Mouse (Mus musculus) A20 (cell line): Measurements from ENCODE around the gene Srpk2.
A peak's percentile ranks its signal among the peaks of the same experiment; 100 is the strongest.
"Not testable (repeated sequence)": the region's sequence is repeated elsewhere in the genome, so short reads cannot be mapped to it uniquely, and the experiment has no call there.

Experiments
- DNase-seq: peaks from one replicate; pipeline ENCODE4 v3.0.0-alpha.2; 2011; ENCODE audit warnings: low read depth, low spot score

Srpk2 gene

GRCm38 (mm10) chr5:23615586-23616269 lies 68.7 kb downstream of the Srpk2 start:
- peak; percentile 60 for DNase-seq

GRCm38 (mm10) chr5:23612856-23613255 lies 71.6 kb downstream of the Srpk2 start:
- DNase-seq, result no peak

GRCm38 (mm10) chr5:23604036-23604705 lies 80.2 kb downstream of the Srpk2 start:
- DNase-seq, result no peak

GRCm38 (mm10) chr5:23599750-23600537 lies 84.5 kb downstream of the Srpk2 start:
- DNase-seq, result no peak

GRCm38 (mm10) chr5:23599171-23599570 lies 85.2 kb downstream of the Srpk2 start:
- no peak for DNase-seq

GRCm38 (mm10) chr5:23598491-23598890 lies 85.9 kb downstream of the Srpk2 start:
- no peak for DNase-seq

GRCm38 (mm10) chr5:23597999-23598398 lies 86.4 kb downstream of the Srpk2 start:
- DNase-seq, result peak; percentile 66

GRCm38 (mm10) chr5:23597260-23597864 lies 87.1 kb downstream of the Srpk2 start:
- DNase-seq, result no peak

- DNase-seq, result no peak
These were observed 88.0 kb downstream of the Srpk2 start for GRCm38 (mm10) chr5:23596326-23596965.

GRCm38 (mm10) chr5:23590298-23590697 lies 94.1 kb downstream of the Srpk2 start:
- not testable (repeated sequence) for DNase-seq

- DNase-seq, result no peak
These were observed 96.8 kb downstream of the Srpk2 start for GRCm38 (mm10) chr5:23587614-23588013.

- no peak for DNase-seq
These were observed 97.6 kb downstream of the Srpk2 start for GRCm38 (mm10) chr5:23586531-23587453.

- DNase-seq, result no peak
These were observed 102.8 kb downstream of the Srpk2 start for GRCm38 (mm10) chr5:23581484-23582060.

- no peak for DNase-seq
These were observed 105.1 kb downstream of the Srpk2 start for GRCm38 (mm10) chr5:23579120-23579880.

- no peak for DNase-seq
These were observed 106.0 kb downstream of the Srpk2 start for GRCm38 (mm10) chr5:23578322-23578957.

GRCm38 (mm10) chr5:23577847-23578246 lies 106.6 kb downstream of the Srpk2 start:
- DNase-seq, result no peak

- no peak for DNase-seq
These were observed 107.9 kb downstream of the Srpk2 start for GRCm38 (mm10) chr5:23576336-23577094.

GRCm38 (mm10) chr5:23573942-23574341 lies 110.5 kb downstream of the Srpk2 start:
- DNase-seq, result no peak
